Mouse (Mus musculus): Measurements from ENCODE around the gene Zcchc24. TPM values are rescaled to one million over a fixed set of nuclear protein-coding genes. Genes with fewer than 3 reads are reported as not detected.
"Not testable (repeated sequence)": the region's sequence is repeated elsewhere in the genome, so short reads cannot be mapped to it uniquely, and the experiment has no call there.

Zcchc24 gene
- polyA plus RNA-seq (2016; fragmentation: Nextera tagmentation; extraction: Ambion mirVana) = 25.1 and 31.5 TPM in 2 replicates

- peak; percentile 84 for ATAC-seq (ENCODE audit: low FRiP score)
- Histone ChIP-seq H3K9me3 (replicated peaks) (no peaks in the 10 kb centered on the region), H3K4me3 (peak within 1 kb of the TSS; percentile 65), H3K9ac (peak within 1 kb of the TSS; percentile 76), H3K4me2 (replicated peaks) (peak within 1 kb of the TSS; percentile 95), H3K4me1 (peaks cover 56% of the 10 kb centered on the region), H3K27me3 (peaks cover 9% of the 10 kb centered on the region; the same call in 1 of the 2 replicates), H3K27ac (peak within 1 kb of the TSS; percentile 77), H3K36me3 (no peaks in the 10 kb centered on the region)
- under 1% methylated on average over 30 of the region's 55 CpGs for WGBS
Measured at GRCm38 (mm10) chr14:25768915-25769625, at the start of gene Zcchc24. Gene Zcchc24, minus strand, starts transcription at chr14:25769039.

- H3K4me1 ChIP-seq = peaks cover 3% of the 10 kb centered on the region; the same call in 1 of the 2 replicates
- no peak for ATAC-seq (ENCODE audit: low FRiP score)
- H3K4me3 ChIP-seq = no peak overlapping the region
- no peaks in the 10 kb centered on the region for H3K27me3 ChIP-seq
- no peaks in the 10 kb centered on the region for H3K36me3 ChIP-seq
- H3K9me3 ChIP-seq (replicated peaks) = no peaks in the 10 kb centered on the region
- WGBS = 11% methylated on average over 9 of the region's 9 CpGs
- H3K27ac ChIP-seq = no peak overlapping the region
- no peak overlapping the region for H3K9ac ChIP-seq
- no peak overlapping the region for H3K4me2 ChIP-seq (replicated peaks)
Measured at GRCm38 (mm10) chr14:25816416-25816815, 47.6 kb upstream of the Zcchc24 start.

GRCm38 (mm10) chr14:25814140-25814539 is 45.3 kb upstream of the Zcchc24 start:
- H3K36me3 ChIP-seq = no peaks in the 10 kb centered on the region
- no peak overlapping the region for H3K4me2 ChIP-seq (replicated peaks)
- no peaks in the 10 kb centered on the region for H3K27me3 ChIP-seq
- H3K4me1 ChIP-seq = peaks cover 3% of the 10 kb centered on the region; the same call in 1 of the 2 replicates
- no peaks in the 10 kb centered on the region for H3K9me3 ChIP-seq (replicated peaks)
- H3K27ac ChIP-seq = no peak overlapping the region
- no peak overlapping the region for H3K9ac ChIP-seq
- no peak overlapping the region for H3K4me3 ChIP-seq
- no peak for ATAC-seq (ENCODE audit: low FRiP score)

- 75% methylated on average over 1 of the region's 1 CpGs for WGBS
- H3K4me3 ChIP-seq; H3K36me3 ChIP-seq; H3K9me3 ChIP-seq (replicated peaks); H3K4me1 ChIP-seq; H3K27ac ChIP-seq; H3K4me2 ChIP-seq (replicated peaks); H3K27me3 ChIP-seq; H3K9ac ChIP-seq; ATAC-seq (ENCODE audit: low FRiP score): not testable (repeated sequence)
Measured at GRCm38 (mm10) chr14:25811026-25811425, 42.2 kb upstream of the Zcchc24 start.

GRCm38 (mm10) chr14:25806561-25806960 is 37.7 kb upstream of the Zcchc24 start:
- Histone ChIP-seq H3K4me3 (no peak overlapping the region), H3K27me3 (no peaks in the 10 kb centered on the region), H3K4me2 (replicated peaks) (no peak overlapping the region), H3K4me1 (0 out of 2 replicates have a peak, but pooled peaks cover 8% of the 10 kb centered on the region), H3K9me3 (replicated peaks) (no peaks in the 10 kb centered on the region), H3K9ac (no peak overlapping the region), H3K27ac (no peak overlapping the region), H3K36me3 (no peaks in the 10 kb centered on the region)
- no peak for ATAC-seq (ENCODE audit: low FRiP score)
- 90% methylated on average over 7 of the region's 7 CpGs for WGBS

- Histone ChIP-seq H3K9me3 (replicated peaks) (no peaks in the 10 kb centered on the region), H3K27me3 (no peaks in the 10 kb centered on the region), H3K4me1 (0 out of 2 replicates have a peak, but pooled peaks cover 8% of the 10 kb centered on the region), H3K4me3 (no peak overlapping the region), H3K9ac (no peak overlapping the region), H3K36me3 (no peaks in the 10 kb centered on the region), H3K27ac (no peak overlapping the region), H3K4me2 (replicated peaks) (no peak overlapping the region)
- WGBS = 59% methylated on average over 7 of the region's 7 CpGs
- ATAC-seq (ENCODE audit: low FRiP score) = no peak
Measured at GRCm38 (mm10) chr14:25805871-25806270, 37.0 kb upstream of the Zcchc24 start.

GRCm38 (mm10) chr14:25803246-25803809 is 34.5 kb upstream of the Zcchc24 start:
- H3K36me3 ChIP-seq = no peaks in the 10 kb centered on the region
- no peak for ATAC-seq (ENCODE audit: low FRiP score)
- no peaks in the 10 kb centered on the region for H3K9me3 ChIP-seq (replicated peaks)
- WGBS = 43% methylated on average over 2 of the region's 3 CpGs
- H3K27ac ChIP-seq = no peak overlapping the region
- H3K4me2 ChIP-seq (replicated peaks) = 0 out of 2 replicates have a peak overlapping the region, but pooled peaks have one; percentile 8
- H3K4me3 ChIP-seq = no peak overlapping the region
- peaks cover 6% of the 10 kb centered on the region for H3K27me3 ChIP-seq
- peaks cover 12% of the 10 kb centered on the region; the same call in 1 of the 2 replicates for H3K4me1 ChIP-seq
- H3K9ac ChIP-seq = no peak overlapping the region

- Histone ChIP-seq H3K9me3 (replicated peaks) (no peaks in the 10 kb centered on the region), H3K36me3 (no peaks in the 10 kb centered on the region), H3K27ac (no peak overlapping the region), H3K4me1 (peaks cover 12% of the 10 kb centered on the region; the same call in 1 of the 2 replicates), H3K9ac (no peak overlapping the region), H3K27me3 (peaks cover 6% of the 10 kb centered on the region), H3K4me3 (no peak overlapping the region), H3K4me2 (replicated peaks) (no peak overlapping the region)
- no peak for ATAC-seq (ENCODE audit: low FRiP score)
Measured at GRCm38 (mm10) chr14:25802511-25802910, 33.7 kb upstream of the Zcchc24 start.

- peaks cover 6% of the 10 kb centered on the region for H3K27me3 ChIP-seq
- peaks cover 22% of the 10 kb centered on the region; the same call in 1 of the 2 replicates for H3K4me1 ChIP-seq
- H3K9me3 ChIP-seq (replicated peaks) = no peaks in the 10 kb centered on the region
- H3K4me2 ChIP-seq (replicated peaks) = peak overlapping the region; percentile 15; the same call in 1 of the 2 replicates
- no peak overlapping the region for H3K27ac ChIP-seq
- H3K36me3 ChIP-seq = no peaks in the 10 kb centered on the region
- no peak overlapping the region for H3K9ac ChIP-seq
- WGBS = 28% methylated on average over 19 of the region's 19 CpGs
- no peak overlapping the region for H3K4me3 ChIP-seq
- ATAC-seq (ENCODE audit: low FRiP score) = no peak
Measured at GRCm38 (mm10) chr14:25800166-25800960, 31.5 kb upstream of the Zcchc24 start.

GRCm38 (mm10) chr14:25796619-25797018 is 27.8 kb upstream of the Zcchc24 start:
- H3K4me2 ChIP-seq (replicated peaks) = no peak overlapping the region
- no peak overlapping the region for H3K4me3 ChIP-seq
- no peaks in the 10 kb centered on the region; the same call in 1 of the 2 replicates for H3K9me3 ChIP-seq (replicated peaks)
- H3K36me3 ChIP-seq = no peaks in the 10 kb centered on the region
- WGBS = 64% methylated on average over 7 of the region's 7 CpGs
- peaks cover 14% of the 10 kb centered on the region; the same call in 1 of the 2 replicates for H3K4me1 ChIP-seq
- H3K27me3 ChIP-seq = peaks cover 6% of the 10 kb centered on the region
- no peak for ATAC-seq (ENCODE audit: low FRiP score)
- 0 out of 2 replicates have a peak overlapping the region, but pooled peaks have one; percentile 24 for H3K27ac ChIP-seq
- H3K9ac ChIP-seq = no peak overlapping the region

- Histone ChIP-seq H3K4me3 (no peak overlapping the region), H3K4me2 (replicated peaks) (no peak overlapping the region), H3K4me1 (peaks cover 14% of the 10 kb centered on the region; the same call in 1 of the 2 replicates), H3K9ac (no peak overlapping the region), H3K36me3 (no peaks in the 10 kb centered on the region), H3K27me3 (peaks cover 6% of the 10 kb centered on the region), H3K27ac (0 out of 2 replicates have a peak overlapping the region, but pooled peaks have one; percentile 2), H3K9me3 (replicated peaks) (no peaks in the 10 kb centered on the region; the same call in 1 of the 2 replicates)
- no peak; the same call in 1 of the 2 replicates for ATAC-seq (ENCODE audit: low FRiP score)
- WGBS = 36% methylated on average over 10 of the region's 10 CpGs
Measured at GRCm38 (mm10) chr14:25795561-25796174, 26.8 kb upstream of the Zcchc24 start.

All from hindbrain, embryonic 12.5 days (tissue).